Mouse (Mus musculus): Measurements from ENCODE around the gene Olfr424. TPM values are rescaled to one million over a fixed set of nuclear protein-coding genes. Genes with fewer than 3 reads are reported as not detected.
A peak's percentile ranks its signal among the peaks of the same experiment; 100 is the strongest.

The Olfr424 gene
- total and polyA plus RNA-seq, 3 experiments: not detected

DNA sequence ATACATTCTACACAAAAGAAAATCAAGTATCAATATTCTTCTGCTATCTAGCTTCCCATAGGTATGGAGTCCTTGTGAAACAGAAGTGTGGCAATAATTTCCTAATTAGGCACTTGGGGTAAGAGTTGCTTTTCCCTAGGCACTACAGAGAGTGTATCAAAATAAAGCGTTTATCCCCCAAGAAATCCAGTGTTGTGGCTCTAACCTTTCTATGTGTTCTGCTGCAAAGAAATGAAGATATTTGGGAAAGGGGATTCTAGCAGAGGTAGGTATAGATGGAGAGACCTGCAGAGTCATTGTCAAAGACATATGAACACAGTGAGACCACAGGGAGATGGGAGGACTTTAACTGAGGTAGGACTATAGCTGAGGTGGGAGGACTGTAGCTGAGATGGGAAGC is 34.7 kb upstream of the Olfr424 start, which contains the start of gene Olfr427:
Gene Olfr427 (plus strand): TSS at position 301 of the 400 bp plus-strand sequence.
- no peak for DNase-seq (ENCODE audit: low read depth, low spot score)
- no peaks in the 10 kb centered on the region for H3K4me1 ChIP-seq (ENCODE audit: control insufficient read depth in 1 of 2, insufficient read depth in 2 of 2, low read length in 2 of 2)
- H3K9ac ChIP-seq (ENCODE audit: control insufficient read depth, low read depth, low read length, poor library complexity, severe bottlenecking): no peak within 1 kb of the TSS
- H3K36me3 ChIP-seq (ENCODE audit: control insufficient read depth in 1 of 2, insufficient read depth in 2 of 2, low read length in 2 of 2): no peaks in the 10 kb centered on the region
- no peaks in the 10 kb centered on the region for H3K9me3 ChIP-seq (replicated peaks; ENCODE audit: insufficient read depth, low read length)
- no peak within 1 kb of the TSS for H3K4me3 ChIP-seq (ENCODE audit: control insufficient read depth in 1 of 2, insufficient read depth in 1 of 2, low read depth in 2 of 2, low read length in 2 of 2)
- no peaks in the 10 kb centered on the region; a peak in 1 of 4 replicates for H3K27me3 ChIP-seq (ENCODE audit: control insufficient read depth in 1 of 2, insufficient read depth in 2 of 2, low read length in 2 of 2)
- H3K79me2 ChIP-seq (ENCODE audit: control insufficient read depth, insufficient read depth, low read length, poor library complexity): no peaks in the 10 kb centered on the region
- TF ChIP-seq ZNF384 (IDR thresholded peaks at IDR 0.05; ENCODE audit: low read depth, low read length): no peak
- TF ChIP-seq RAD21 (IDR thresholded peaks at IDR 0.05; ENCODE audit: low read depth, low read length): no peak
- no peak for TF ChIP-seq ZC3H11A (IDR thresholded peaks at IDR 0.05; ENCODE audit: low read depth, low read length)
- no peak for TF ChIP-seq JUND (IDR thresholded peaks at IDR 0.05; ENCODE audit: low read depth, low read length)
- no peak for TF ChIP-seq KAT2A (conservative IDR thresholded peaks at IDR 0.05; ENCODE audit: low read depth, low read length)
- TF ChIP-seq EP300 (IDR thresholded peaks at IDR 0.05; ENCODE audit: low read depth in 1 of 2, low read length in 2 of 2): no peak
- no peak for TF ChIP-seq SMC3 (IDR thresholded peaks at IDR 0.05; ENCODE audit: low read depth, low read length)
- H3K27ac ChIP-seq (ENCODE audit: control insufficient read depth, low read depth, low read length): no peak within 1 kb of the TSS

DNA sequence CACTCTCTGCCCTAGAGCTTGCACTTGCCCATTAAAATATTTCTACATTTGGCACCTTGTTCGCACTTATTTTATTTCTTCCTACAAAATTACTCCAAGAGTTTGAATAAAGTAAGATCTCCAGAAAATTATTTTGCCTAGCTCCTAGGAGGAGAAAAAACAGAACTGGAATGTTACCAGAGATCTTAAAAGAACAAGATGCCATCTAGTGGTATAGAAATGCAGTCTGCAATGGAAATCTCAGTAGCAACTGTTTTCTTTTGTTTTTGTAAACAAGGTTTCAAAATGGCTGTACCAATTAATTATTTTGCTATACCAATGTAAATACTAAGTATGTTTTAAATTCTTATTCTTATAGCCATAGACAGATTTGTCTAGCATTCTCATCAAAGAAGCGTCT is 27.6 kb upstream of the Olfr424 start:
- H3K79me2 ChIP-seq (ENCODE audit: control insufficient read depth, insufficient read depth, low read length, poor library complexity): no peaks in the 10 kb centered on the region
- TF ChIP-seq ZMIZ1 (IDR thresholded peaks at IDR 0.05; ENCODE audit: low read depth, low read length) (no peak), ZC3H11A (IDR thresholded peaks at IDR 0.05; ENCODE audit: low read depth, low read length) (peak; percentile 37), SMC3 (IDR thresholded peaks at IDR 0.05; ENCODE audit: low read depth, low read length) (peak; percentile 67), RAD21 (IDR thresholded peaks at IDR 0.05; ENCODE audit: low read depth, low read length) (peak; percentile 52), ZKSCAN1 (IDR thresholded peaks at IDR 0.05; ENCODE audit: low read depth, low read length) (no peak), MAFK (IDR thresholded peaks at IDR 0.05; ENCODE audit: borderline replicate concordance, low read depth, low read length) (no peak), TAL1 (IDR thresholded peaks at IDR 0.05; ENCODE audit: low read length) (no peak), CTCF (IDR thresholded peaks at IDR 0.05 in 2 of 3, conservative IDR thresholded peaks at IDR 0.05 in 1 of 3; ENCODE audit: control insufficient read depth in 1 of 3, insufficient read depth in 1 of 3, low read depth in 2 of 3, low read length in 3 of 3, poor library complexity in 1 of 3, severe bottlenecking in 1 of 3) (peak in 1 of 3 experiments; percentile 44; a peak in 2 of 6 replicates)
- no peak overlapping the region for H3K9ac ChIP-seq (ENCODE audit: control insufficient read depth, low read depth, low read length, poor library complexity, severe bottlenecking)
- H3K27ac ChIP-seq (ENCODE audit: control insufficient read depth, low read depth, low read length): no peak overlapping the region
- no peaks in the 10 kb centered on the region for H3K4me1 ChIP-seq (ENCODE audit: control insufficient read depth in 1 of 2, insufficient read depth in 2 of 2, low read length in 2 of 2)
- no peaks in the 10 kb centered on the region; a peak in 1 of 4 replicates for H3K27me3 ChIP-seq (ENCODE audit: control insufficient read depth in 1 of 2, insufficient read depth in 2 of 2, low read length in 2 of 2)
- H3K36me3 ChIP-seq (ENCODE audit: control insufficient read depth in 1 of 2, insufficient read depth in 2 of 2, low read length in 2 of 2): no peaks in the 10 kb centered on the region
- no peak overlapping the region for H3K4me3 ChIP-seq (ENCODE audit: control insufficient read depth in 1 of 2, insufficient read depth in 1 of 2, low read depth in 2 of 2, low read length in 2 of 2)
- H3K9me3 ChIP-seq (replicated peaks; ENCODE audit: insufficient read depth, low read length): no peaks in the 10 kb centered on the region
- DNase-seq (ENCODE audit: low read depth, low spot score): peak; percentile 12

DNA sequence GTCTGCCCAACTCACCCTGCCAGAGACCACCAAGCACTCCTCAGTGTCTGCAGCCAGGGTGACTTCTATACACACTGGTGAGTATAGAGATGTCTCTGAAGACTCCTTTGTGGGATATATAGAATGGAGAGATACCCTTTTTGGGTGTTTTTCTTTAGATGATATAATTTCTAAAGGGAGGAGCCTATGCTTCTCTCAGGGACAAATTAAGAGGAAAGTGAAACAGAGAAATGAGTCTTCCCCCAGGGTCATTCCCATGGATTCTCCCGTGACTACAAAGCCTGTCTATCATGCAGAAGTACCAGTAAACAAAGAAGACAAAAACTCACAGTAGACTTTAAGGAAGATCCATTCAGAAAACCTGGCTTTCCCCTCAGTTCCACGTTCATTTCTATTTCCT is 10.3 kb upstream of the Olfr424 start, which contains the start of gene Olfr231:
Gene Olfr231 (minus strand): TSS at position 101 of the 400 bp plus-strand sequence.
- no peak within 1 kb of the TSS for H3K27ac ChIP-seq (ENCODE audit: control insufficient read depth, low read depth, low read length)
- TF ChIP-seq ZKSCAN1 (IDR thresholded peaks at IDR 0.05; ENCODE audit: low read depth, low read length): no peak
- no peak for TF ChIP-seq SIN3A (IDR thresholded peaks at IDR 0.05; ENCODE audit: low read length)
- no peaks in the 10 kb centered on the region; a peak in 2 of 4 replicates for H3K27me3 ChIP-seq (ENCODE audit: control insufficient read depth in 1 of 2, insufficient read depth in 2 of 2, low read length in 2 of 2)

More for the DNA sequence above, 10.3 kb upstream of the Olfr424 start, which contains the start of gene Olfr231:
- no peaks in the 10 kb centered on the region for H3K9me3 ChIP-seq (replicated peaks; ENCODE audit: insufficient read depth, low read length)
- no peaks in the 10 kb centered on the region for H3K4me1 ChIP-seq (ENCODE audit: control insufficient read depth in 1 of 2, insufficient read depth in 2 of 2, low read length in 2 of 2)
- H3K36me3 ChIP-seq (ENCODE audit: control insufficient read depth in 1 of 2, insufficient read depth in 2 of 2, low read length in 2 of 2): no peaks in the 10 kb centered on the region
- no peak for DNase-seq (ENCODE audit: low read depth, low spot score)
- H3K79me2 ChIP-seq (ENCODE audit: control insufficient read depth, insufficient read depth, low read length, poor library complexity): no peaks in the 10 kb centered on the region
- no peak within 1 kb of the TSS for H3K4me3 ChIP-seq (ENCODE audit: control insufficient read depth in 1 of 2, insufficient read depth in 1 of 2, low read depth in 2 of 2, low read length in 2 of 2)
- H3K9ac ChIP-seq (ENCODE audit: control insufficient read depth, low read depth, low read length, poor library complexity, severe bottlenecking): no peak within 1 kb of the TSS
